Mouse (Mus musculus) ES-E14 (cell line): ENCODE data around the gene Rtp2.

ENCODE experiments used
- CHD2 ChIP-seq: IDR thresholded peaks from 2 replicates; pipeline ENCODE4 v1.6.1; 2014; ENCODE audit warnings: mild to moderate bottlenecking, low read depth, low read length, inconsistent platforms
- HCFC1 ChIP-seq: IDR thresholded peaks from 2 replicates; pipeline ENCODE4 v1.6.1; 2012; ENCODE audit warnings: low read length, inconsistent platforms, borderline replicate concordance; ENCODE audit not compliant: insufficient read depth
- MAFK ChIP-seq: IDR thresholded peaks from 2 replicates; pipeline ENCODE4 v1.6.1; 2014; ENCODE audit warnings: mild to moderate bottlenecking, low read depth, low read length, inconsistent platforms; ENCODE audit not compliant: insufficient read depth
- ZC3H11A ChIP-seq: IDR thresholded peaks from 2 replicates; pipeline ENCODE4 v1.6.1; 2012; ENCODE audit warnings: low read depth, mild to moderate bottlenecking, inconsistent platforms, low read length, borderline replicate concordance
- ZNF384 ChIP-seq: IDR thresholded peaks from 2 replicates; pipeline ENCODE4 v1.6.1; 2012; ENCODE audit warnings: low read depth, low read length, inconsistent platforms

DNA sequence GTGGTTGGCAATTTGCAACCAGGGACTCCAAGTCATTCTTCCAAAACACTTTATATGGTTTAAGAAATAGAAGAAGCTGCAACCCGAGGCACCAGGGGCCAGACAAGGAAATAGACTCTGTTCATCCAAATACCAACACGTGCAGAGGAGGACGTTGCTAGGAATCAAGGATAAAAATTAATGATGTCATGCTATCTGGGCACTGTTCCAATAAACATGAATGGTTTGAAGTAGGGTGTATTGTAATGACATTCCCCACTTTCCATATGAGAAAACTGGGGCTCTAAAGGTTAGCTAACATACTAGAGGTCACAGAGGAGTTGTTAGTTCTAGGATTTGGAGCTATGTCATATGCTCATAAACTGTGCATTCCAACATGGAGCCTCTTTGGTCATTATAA, 12.6 kb upstream of the Rtp2 start:
- TF ChIP-seq MAFK (no peak), CHD2 (no peak), HCFC1 (no peak), ZNF384 (no peak), ZC3H11A (no peak)
